Mouse (Mus musculus) cerebellum, adult 2 months (tissue): Measurements from ENCODE around the gene Dnal1.

Experiments used
- CTCF ChIP-seq: fragments of 200-500 bp; IDR thresholded peaks from 2 replicates; pipeline ENCODE4 v1.5.1; 2011; ENCODE audit warnings: low read depth, mild to moderate bottlenecking, control low read depth, low read length, moderate library complexity, borderline replicate concordance; ENCODE audit not compliant: insufficient read depth
- POLR2A ChIP-seq: fragments of 200-500 bp; IDR thresholded peaks from 2 replicates; pipeline ENCODE4 v1.6.1; 2011; ENCODE audit warnings: low read length, control low read depth, borderline replicate concordance; ENCODE audit not compliant: insufficient read depth

GRCm38 (mm10) chr12:84151911-84152310 lies 37.7 kb downstream of the Dnal1 start:
- no peak for TF ChIP-seq CTCF
- TF ChIP-seq POLR2A, result no peak
